Mouse (Mus musculus): ENCODE data around the gene Pten. TPM values are rescaled to one million over a fixed set of nuclear protein-coding genes. Genes with fewer than 3 reads are reported as not detected.
"Not testable (repeated sequence)": the region's sequence is repeated elsewhere in the genome, so short reads cannot be mapped to it uniquely, and the experiment has no call there.

Gene Pten
- polyA plus RNA-seq, 1 experiment from 2014 or later, result 11.0 TPM

- H3K4me2 ChIP-seq (ENCODE audit: low read depth, low read length, severe bottlenecking), result no peak overlapping the region
- H3K27ac ChIP-seq (ENCODE audit: low read depth, low read length), result no peak overlapping the region
- H3K36me3 ChIP-seq (ENCODE audit: control insufficient read depth, insufficient read depth, low read length), result no peaks in the 10 kb centered on the region
- 92% methylated on average over 6 of the region's 6 CpGs for WGBS
- DNase-seq (ENCODE audit: low spot score) (no peak), ATAC-seq (replicated peaks; ENCODE audit: low FRiP score) (no peak)
- H3K9ac ChIP-seq (ENCODE audit: low read length), result no peak overlapping the region
- H3K27me3 ChIP-seq (ENCODE audit: control insufficient read depth, insufficient read depth, low read length), result no peaks in the 10 kb centered on the region
- H3K9me3 ChIP-seq (ENCODE audit: control insufficient read depth, low read length), result no peaks in the 10 kb centered on the region
- no peak overlapping the region for H3K4me3 ChIP-seq (ENCODE audit: low read depth, low read length)
- H3K4me1 ChIP-seq (replicated peaks; ENCODE audit: control insufficient read depth, insufficient read depth, low read length), result no peaks in the 10 kb centered on the region
Measured at GRCm38 (mm10) chr19:32808690-32809089, 51.4 kb downstream of the Pten start.

- WGBS, result 90% methylated on average over 3 of the region's 3 CpGs
- Histone ChIP-seq H3K9me3 (ENCODE audit: control insufficient read depth, low read length) (no peaks in the 10 kb centered on the region), H3K36me3 (ENCODE audit: control insufficient read depth, insufficient read depth, low read length) (no peaks in the 10 kb centered on the region), H3K4me1 (replicated peaks; ENCODE audit: control insufficient read depth, insufficient read depth, low read length) (no peaks in the 10 kb centered on the region), H3K27ac (ENCODE audit: low read depth, low read length) (no peak overlapping the region), H3K4me3 (ENCODE audit: low read depth, low read length) (no peak overlapping the region), H3K4me2 (ENCODE audit: low read depth, low read length, severe bottlenecking) (no peak overlapping the region), H3K27me3 (ENCODE audit: control insufficient read depth, insufficient read depth, low read length) (no peaks in the 10 kb centered on the region), H3K9ac (ENCODE audit: low read length) (no peak overlapping the region)
- ATAC-seq (replicated peaks; ENCODE audit: low FRiP score) (no peak), DNase-seq (ENCODE audit: low spot score) (no peak)
Measured at GRCm38 (mm10) chr19:32809117-32809516, 51.8 kb downstream of the Pten start.

GRCm38 (mm10) chr19:32818759-32819158 is 61.5 kb downstream of the Pten start:
- H3K9ac ChIP-seq (ENCODE audit: low read length), result no peak overlapping the region
- H3K36me3 ChIP-seq (ENCODE audit: control insufficient read depth, insufficient read depth, low read length), result no peaks in the 10 kb centered on the region
- 59% methylated on average over 4 of the region's 4 CpGs for WGBS
- no peak overlapping the region for H3K27ac ChIP-seq (ENCODE audit: low read depth, low read length)
- no peaks in the 10 kb centered on the region for H3K27me3 ChIP-seq (ENCODE audit: control insufficient read depth, insufficient read depth, low read length)
- ATAC-seq (replicated peaks; ENCODE audit: low FRiP score) (no peak), DNase-seq (ENCODE audit: low spot score) (no peak)
- no peaks in the 10 kb centered on the region for H3K4me1 ChIP-seq (replicated peaks; ENCODE audit: control insufficient read depth, insufficient read depth, low read length)
- H3K4me3 ChIP-seq (ENCODE audit: low read depth, low read length), result no peak overlapping the region
- H3K9me3 ChIP-seq (ENCODE audit: control insufficient read depth, low read length), result no peaks in the 10 kb centered on the region
- no peak overlapping the region for H3K4me2 ChIP-seq (ENCODE audit: low read depth, low read length, severe bottlenecking)

- H3K4me2 ChIP-seq (ENCODE audit: low read depth, low read length, severe bottlenecking); H3K4me3 ChIP-seq (ENCODE audit: low read depth, low read length); H3K4me1 ChIP-seq (replicated peaks; ENCODE audit: control insufficient read depth, insufficient read depth, low read length); H3K36me3 ChIP-seq (ENCODE audit: control insufficient read depth, insufficient read depth, low read length); ATAC-seq (replicated peaks; ENCODE audit: low FRiP score); H3K9me3 ChIP-seq (ENCODE audit: control insufficient read depth, low read length); H3K27ac ChIP-seq (ENCODE audit: low read depth, low read length); DNase-seq (ENCODE audit: low spot score); H3K9ac ChIP-seq (ENCODE audit: low read length); H3K27me3 ChIP-seq (ENCODE audit: control insufficient read depth, insufficient read depth, low read length): not testable (repeated sequence)
- no CpG with 5 or more reads among the region's 7 CpGs for WGBS
Measured at GRCm38 (mm10) chr19:32822959-32823358, 65.7 kb downstream of the Pten start.

GRCm38 (mm10) chr19:32826616-32827015 is 69.3 kb downstream of the Pten start:
- Histone ChIP-seq H3K9ac (ENCODE audit: low read length) (no peak overlapping the region), H3K4me3 (ENCODE audit: low read depth, low read length) (no peak overlapping the region), H3K27me3 (ENCODE audit: control insufficient read depth, insufficient read depth, low read length) (no peaks in the 10 kb centered on the region), H3K9me3 (ENCODE audit: control insufficient read depth, low read length) (no peaks in the 10 kb centered on the region), H3K4me1 (replicated peaks; ENCODE audit: control insufficient read depth, insufficient read depth, low read length) (no peaks in the 10 kb centered on the region), H3K4me2 (ENCODE audit: low read depth, low read length, severe bottlenecking) (no peak overlapping the region), H3K36me3 (ENCODE audit: control insufficient read depth, insufficient read depth, low read length) (no peaks in the 10 kb centered on the region), H3K27ac (ENCODE audit: low read depth, low read length) (no peak overlapping the region)
- ATAC-seq (replicated peaks; ENCODE audit: low FRiP score), result no peak
- WGBS, result 97% methylated on average over 4 of the region's 4 CpGs
- no peak for DNase-seq (ENCODE audit: low spot score)

GRCm38 (mm10) chr19:32829871-32830270 is 72.6 kb downstream of the Pten start:
- no peak for DNase-seq (ENCODE audit: low spot score)
- H3K4me1 ChIP-seq (replicated peaks; ENCODE audit: control insufficient read depth, insufficient read depth, low read length), result no peaks in the 10 kb centered on the region
- no peak overlapping the region for H3K4me2 ChIP-seq (ENCODE audit: low read depth, low read length, severe bottlenecking)
- no peaks in the 10 kb centered on the region for H3K36me3 ChIP-seq (ENCODE audit: control insufficient read depth, insufficient read depth, low read length)
- H3K9ac ChIP-seq (ENCODE audit: low read length), result no peak overlapping the region
- H3K27ac ChIP-seq (ENCODE audit: low read depth, low read length), result no peak overlapping the region
- H3K27me3 ChIP-seq (ENCODE audit: control insufficient read depth, insufficient read depth, low read length), result no peaks in the 10 kb centered on the region
- no peaks in the 10 kb centered on the region for H3K9me3 ChIP-seq (ENCODE audit: control insufficient read depth, low read length)
- no peak for ATAC-seq (replicated peaks; ENCODE audit: low FRiP score)
- 86% methylated on average over 2 of the region's 2 CpGs for WGBS
- H3K4me3 ChIP-seq (ENCODE audit: low read depth, low read length), result no peak overlapping the region

- ATAC-seq (replicated peaks; ENCODE audit: low FRiP score) (no peak), DNase-seq (ENCODE audit: low spot score) (no peak)
- Histone ChIP-seq H3K27ac (ENCODE audit: low read depth, low read length) (no peak overlapping the region), H3K9ac (ENCODE audit: low read length) (no peak overlapping the region), H3K4me2 (ENCODE audit: low read depth, low read length, severe bottlenecking) (no peak overlapping the region), H3K36me3 (ENCODE audit: control insufficient read depth, insufficient read depth, low read length) (no peaks in the 10 kb centered on the region), H3K9me3 (ENCODE audit: control insufficient read depth, low read length) (no peaks in the 10 kb centered on the region), H3K27me3 (ENCODE audit: control insufficient read depth, insufficient read depth, low read length) (no peaks in the 10 kb centered on the region), H3K4me1 (replicated peaks; ENCODE audit: control insufficient read depth, insufficient read depth, low read length) (no peaks in the 10 kb centered on the region), H3K4me3 (ENCODE audit: low read depth, low read length) (no peak overlapping the region)
- 91% methylated on average over 4 of the region's 4 CpGs for WGBS
Measured at GRCm38 (mm10) chr19:32831286-32831685, 74.0 kb downstream of the Pten start.

- H3K9ac ChIP-seq (ENCODE audit: low read length), result no peak overlapping the region
- no peak for ATAC-seq (replicated peaks; ENCODE audit: low FRiP score)
- no peak overlapping the region for H3K4me3 ChIP-seq (ENCODE audit: low read depth, low read length)
- H3K27ac ChIP-seq (ENCODE audit: low read depth, low read length), result no peak overlapping the region
- no peaks in the 10 kb centered on the region for H3K36me3 ChIP-seq (ENCODE audit: control insufficient read depth, insufficient read depth, low read length)
- H3K4me1 ChIP-seq (replicated peaks; ENCODE audit: control insufficient read depth, insufficient read depth, low read length), result no peaks in the 10 kb centered on the region
- H3K4me2 ChIP-seq (ENCODE audit: low read depth, low read length, severe bottlenecking), result no peak overlapping the region
- 92% methylated on average over 6 of the region's 6 CpGs for WGBS
- DNase-seq (ENCODE audit: low spot score), result no peak
- no peaks in the 10 kb centered on the region; the same call in 1 of the 2 replicates for H3K9me3 ChIP-seq (ENCODE audit: control insufficient read depth, low read length)
- H3K27me3 ChIP-seq (ENCODE audit: control insufficient read depth, insufficient read depth, low read length), result no peaks in the 10 kb centered on the region
Measured at GRCm38 (mm10) chr19:32840491-32840890, 83.2 kb downstream of the Pten start.

GRCm38 (mm10) chr19:32844486-32844885 is 87.2 kb downstream of the Pten start:
- no peaks in the 10 kb centered on the region for H3K36me3 ChIP-seq (ENCODE audit: control insufficient read depth, insufficient read depth, low read length)
- no peaks in the 10 kb centered on the region for H3K4me1 ChIP-seq (replicated peaks; ENCODE audit: control insufficient read depth, insufficient read depth, low read length)
- H3K27ac ChIP-seq (ENCODE audit: low read depth, low read length), result no peak overlapping the region
- no peak for DNase-seq (ENCODE audit: low spot score)
- no peaks in the 10 kb centered on the region for H3K9me3 ChIP-seq (ENCODE audit: control insufficient read depth, low read length)
- H3K27me3 ChIP-seq (ENCODE audit: control insufficient read depth, insufficient read depth, low read length), result no peaks in the 10 kb centered on the region
- H3K4me2 ChIP-seq (ENCODE audit: low read depth, low read length, severe bottlenecking), result no peak overlapping the region
- 87% methylated on average over 5 of the region's 5 CpGs for WGBS
- ATAC-seq (replicated peaks; ENCODE audit: low FRiP score), result no peak
- no peak overlapping the region for H3K4me3 ChIP-seq (ENCODE audit: low read depth, low read length)
- H3K9ac ChIP-seq (ENCODE audit: low read length), result no peak overlapping the region
